Mouse (Mus musculus): ENCODE results near the gene Rasl2-9. TPM values are rescaled to one million over a fixed set of nuclear protein-coding genes. Genes with fewer than 3 reads are reported as not detected.

Rasl2-9 gene
- 0.49 TPM for polyA plus RNA-seq (2015; fragmentation: Illumina TruSeq; extraction: RNeasy Lipid Tissue Mini Kit (QIAGEN cat#74804); ENCODE audit: low read depth, low replicate concordance)

DNA sequence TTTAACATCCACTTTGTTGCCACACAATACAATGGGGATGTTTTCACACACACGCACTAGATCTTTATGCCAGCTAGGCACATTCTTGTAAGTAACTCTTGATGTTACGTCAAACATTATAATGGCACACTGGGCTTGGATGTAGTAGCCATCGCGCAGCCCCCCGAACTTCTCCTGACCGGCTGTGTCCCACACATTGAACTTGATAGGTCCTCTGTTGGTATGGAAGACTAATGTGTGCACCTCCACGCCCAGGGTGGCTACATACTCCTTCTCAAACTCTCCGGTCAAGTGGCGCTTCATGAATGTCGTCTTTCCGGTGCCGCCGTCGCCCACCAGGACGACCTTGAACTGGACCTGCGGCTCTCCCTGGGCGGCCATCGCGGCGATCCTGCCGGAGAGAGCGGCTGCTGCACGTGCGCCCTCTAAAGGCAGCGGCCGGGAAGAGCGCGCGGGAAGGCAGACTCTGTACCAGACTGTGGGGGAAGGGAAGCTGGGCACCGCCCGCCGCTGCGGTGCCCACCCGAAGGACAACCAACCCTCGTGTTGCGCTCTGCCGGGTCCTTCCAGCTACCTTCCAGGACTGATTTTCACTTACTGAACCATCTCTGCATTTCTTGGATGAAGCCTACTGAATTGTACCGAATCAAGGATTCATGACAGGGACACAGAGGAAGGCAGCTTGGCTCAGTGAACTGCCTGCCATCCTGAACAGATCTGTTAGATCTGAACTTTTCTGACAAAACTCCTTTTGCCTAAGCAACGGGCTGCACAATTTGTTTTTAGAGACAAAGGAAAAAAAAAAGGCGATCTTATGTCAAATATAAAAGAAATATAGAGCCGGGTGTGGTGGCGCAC lies at the start of gene Rasl2-9:
TSS of gene Rasl2-9 (minus strand) at position 402 of the 858 bp plus-strand sequence.

GRCm38 (mm10) chr7:5149570-5149969 lies 23.8 kb upstream of the Rasl2-9 start, which contains the start of gene Vmn1r55:
Gene Vmn1r55, minus strand, starts transcription at chr7:5149670.

DNA sequence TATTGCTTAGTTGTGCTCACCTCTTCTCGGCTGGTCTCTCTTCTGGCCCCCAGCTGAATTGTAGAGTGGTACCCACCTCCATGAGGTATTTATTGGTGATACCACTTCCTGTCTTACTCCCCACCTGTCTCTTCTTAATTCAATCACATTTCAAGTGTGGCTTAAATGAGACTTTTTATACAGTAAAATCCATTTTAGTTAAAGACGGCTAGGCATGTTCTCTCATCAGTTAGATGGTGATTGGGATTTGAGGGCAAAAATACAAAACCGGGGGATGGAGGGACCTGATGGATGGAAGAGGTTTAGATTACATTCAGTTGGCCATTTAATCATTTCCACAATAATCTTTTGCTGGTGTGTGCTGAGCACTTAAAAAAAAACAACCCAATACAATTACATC lies 8.9 kb downstream of the Rasl2-9 start, which contains the start of gene Rfpl4:
TSS of gene Rfpl4 (minus strand) at position 101 of the 400 bp plus-strand sequence.

GRCm38 (mm10) chr7:5080010-5080751 lies 45.6 kb downstream of the Rasl2-9 start, which contains the start of gene Epn1:
Gene Epn1, plus strand, starts transcription at chr7:5080235.

Other genes starting within 250 kb of the Rasl2-9 start
- gene Isoc2a, start 248.8 kb downstream of the Rasl2-9 start, polyA plus RNA-seq (2015; fragmentation: Illumina TruSeq; extraction: RNeasy Lipid Tissue Mini Kit (QIAGEN cat#74804); ENCODE audit: low read depth, low replicate concordance): 16.9 TPM
- gene Gm36210, start 219.4 kb downstream of the Rasl2-9 start, polyA plus RNA-seq (2015; fragmentation: Illumina TruSeq; extraction: RNeasy Lipid Tissue Mini Kit (QIAGEN cat#74804); ENCODE audit: low read depth, low replicate concordance): not detected
- 5.6 TPM for gene Zfp628, start 210.7 kb downstream of the Rasl2-9 start, polyA plus RNA-seq (2015; fragmentation: Illumina TruSeq; extraction: RNeasy Lipid Tissue Mini Kit (QIAGEN cat#74804); ENCODE audit: low read depth, low replicate concordance)
- 103 TPM for gene Nat14, start 203.9 kb downstream of the Rasl2-9 start, polyA plus RNA-seq (2015; fragmentation: Illumina TruSeq; extraction: RNeasy Lipid Tissue Mini Kit (QIAGEN cat#74804); ENCODE audit: low read depth, low replicate concordance)
- gene Ssc5d, start 200.2 kb downstream of the Rasl2-9 start, polyA plus RNA-seq (2015; fragmentation: Illumina TruSeq; extraction: RNeasy Lipid Tissue Mini Kit (QIAGEN cat#74804); ENCODE audit: low read depth, low replicate concordance): 1.2 TPM
- 0.45 TPM for gene Sbk2, start 161.5 kb downstream of the Rasl2-9 start, polyA plus RNA-seq (2015; fragmentation: Illumina TruSeq; extraction: RNeasy Lipid Tissue Mini Kit (QIAGEN cat#74804); ENCODE audit: low read depth, low replicate concordance)
- 1.1 TPM for gene Sbk3, start 154.8 kb downstream of the Rasl2-9 start, polyA plus RNA-seq (2015; fragmentation: Illumina TruSeq; extraction: RNeasy Lipid Tissue Mini Kit (QIAGEN cat#74804); ENCODE audit: low read depth, low replicate concordance)
- gene Zfp579, start 129.8 kb downstream of the Rasl2-9 start, polyA plus RNA-seq (2015; fragmentation: Illumina TruSeq; extraction: RNeasy Lipid Tissue Mini Kit (QIAGEN cat#74804); ENCODE audit: low read depth, low replicate concordance): 16.7 TPM
- 10.3 TPM for gene Zfp524, start 111.5 kb downstream of the Rasl2-9 start, polyA plus RNA-seq (2015; fragmentation: Illumina TruSeq; extraction: RNeasy Lipid Tissue Mini Kit (QIAGEN cat#74804); ENCODE audit: low read depth, low replicate concordance)
- 15.9 TPM for gene Fiz1, start 111.3 kb downstream of the Rasl2-9 start, polyA plus RNA-seq (2015; fragmentation: Illumina TruSeq; extraction: RNeasy Lipid Tissue Mini Kit (QIAGEN cat#74804); ENCODE audit: low read depth, low replicate concordance)
- not detected for gene Gm44973, start 110.5 kb downstream of the Rasl2-9 start, polyA plus RNA-seq (2015; fragmentation: Illumina TruSeq; extraction: RNeasy Lipid Tissue Mini Kit (QIAGEN cat#74804); ENCODE audit: low read depth, low replicate concordance)
- gene Zfp865, start 105.6 kb downstream of the Rasl2-9 start, polyA plus RNA-seq (2015; fragmentation: Illumina TruSeq; extraction: RNeasy Lipid Tissue Mini Kit (QIAGEN cat#74804); ENCODE audit: low read depth, low replicate concordance): 17.7 TPM
- gene Ccdc106, start 105.4 kb downstream of the Rasl2-9 start, polyA plus RNA-seq (2015; fragmentation: Illumina TruSeq; extraction: RNeasy Lipid Tissue Mini Kit (QIAGEN cat#74804); ENCODE audit: low read depth, low replicate concordance): 63.8 TPM
- not detected for gene 4632433K11Rik, start 91.8 kb downstream of the Rasl2-9 start, polyA plus RNA-seq (2015; fragmentation: Illumina TruSeq; extraction: RNeasy Lipid Tissue Mini Kit (QIAGEN cat#74804); ENCODE audit: low read depth, low replicate concordance)
- gene Zfp784, start 87.5 kb downstream of the Rasl2-9 start, polyA plus RNA-seq (2015; fragmentation: Illumina TruSeq; extraction: RNeasy Lipid Tissue Mini Kit (QIAGEN cat#74804); ENCODE audit: low read depth, low replicate concordance): 6.4 TPM
- gene Zfp580, start 74.4 kb downstream of the Rasl2-9 start, polyA plus RNA-seq (2015; fragmentation: Illumina TruSeq; extraction: RNeasy Lipid Tissue Mini Kit (QIAGEN cat#74804); ENCODE audit: low read depth, low replicate concordance): 17.7 TPM
- gene U2af2, start 63.8 kb downstream of the Rasl2-9 start, polyA plus RNA-seq (2015; fragmentation: Illumina TruSeq; extraction: RNeasy Lipid Tissue Mini Kit (QIAGEN cat#74804); ENCODE audit: low read depth, low replicate concordance): 167 TPM
- 312 TPM for gene Epn1, start 45.7 kb downstream of the Rasl2-9 start, polyA plus RNA-seq (2015; fragmentation: Illumina TruSeq; extraction: RNeasy Lipid Tissue Mini Kit (QIAGEN cat#74804); ENCODE audit: low read depth, low replicate concordance)
- not detected for gene Rfpl4, start 9.0 kb downstream of the Rasl2-9 start, polyA plus RNA-seq (2015; fragmentation: Illumina TruSeq; extraction: RNeasy Lipid Tissue Mini Kit (QIAGEN cat#74804); ENCODE audit: low read depth, low replicate concordance)
- gene Vmn1r55, start 23.7 kb upstream of the Rasl2-9 start, polyA plus RNA-seq (2015; fragmentation: Illumina TruSeq; extraction: RNeasy Lipid Tissue Mini Kit (QIAGEN cat#74804); ENCODE audit: low read depth, low replicate concordance): not detected
- not detected for gene Vmn1r56, start 70.8 kb upstream of the Rasl2-9 start, polyA plus RNA-seq (2015; fragmentation: Illumina TruSeq; extraction: RNeasy Lipid Tissue Mini Kit (QIAGEN cat#74804); ENCODE audit: low read depth, low replicate concordance)
- gene Vmn1r57, start 92.5 kb upstream of the Rasl2-9 start, polyA plus RNA-seq (2015; fragmentation: Illumina TruSeq; extraction: RNeasy Lipid Tissue Mini Kit (QIAGEN cat#74804); ENCODE audit: low read depth, low replicate concordance): not detected
- not detected for gene Gm5065, start 224.6 kb upstream of the Rasl2-9 start, polyA plus RNA-seq (2015; fragmentation: Illumina TruSeq; extraction: RNeasy Lipid Tissue Mini Kit (QIAGEN cat#74804); ENCODE audit: low read depth, low replicate concordance)
- not detected for gene Nlrp2, start 225.1 kb upstream of the Rasl2-9 start, polyA plus RNA-seq (2015; fragmentation: Illumina TruSeq; extraction: RNeasy Lipid Tissue Mini Kit (QIAGEN cat#74804); ENCODE audit: low read depth, low replicate concordance)